Mouse (Mus musculus): Measurements from ENCODE around the gene H2-M10.6.
A peak's percentile ranks its signal among the peaks of the same experiment; 100 is the strongest.
"Not testable (repeated sequence)": the region's sequence is repeated elsewhere in the genome, so short reads cannot be mapped to it uniquely, and the experiment has no call there.

Gene H2-M10.6

DNA sequence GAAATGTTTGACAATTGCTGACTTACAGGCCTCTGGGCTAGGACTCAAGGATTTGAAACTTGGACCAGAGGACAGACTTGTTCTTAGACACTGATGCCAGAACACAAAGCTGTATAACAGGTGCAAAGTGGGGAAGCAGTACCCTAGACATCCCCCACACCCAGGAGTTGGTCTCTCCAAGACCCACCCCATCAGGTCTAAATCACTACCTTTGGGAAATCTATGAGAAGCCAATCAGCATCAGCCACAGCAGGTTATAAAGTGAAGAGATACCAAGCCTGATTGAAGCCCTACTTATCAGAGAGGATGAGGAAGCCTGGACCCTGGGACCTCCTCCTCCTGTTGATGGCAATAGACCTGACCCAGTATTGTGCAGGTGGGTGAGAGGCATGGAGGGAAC is at the start of gene H2-M10.6:
TSS of gene H2-M10.6 (plus strand) at position 301 of the 400 bp plus-strand sequence.
- DNase-seq (ENCODE audit: low spot score in 2 of 2): no peak

DNA sequence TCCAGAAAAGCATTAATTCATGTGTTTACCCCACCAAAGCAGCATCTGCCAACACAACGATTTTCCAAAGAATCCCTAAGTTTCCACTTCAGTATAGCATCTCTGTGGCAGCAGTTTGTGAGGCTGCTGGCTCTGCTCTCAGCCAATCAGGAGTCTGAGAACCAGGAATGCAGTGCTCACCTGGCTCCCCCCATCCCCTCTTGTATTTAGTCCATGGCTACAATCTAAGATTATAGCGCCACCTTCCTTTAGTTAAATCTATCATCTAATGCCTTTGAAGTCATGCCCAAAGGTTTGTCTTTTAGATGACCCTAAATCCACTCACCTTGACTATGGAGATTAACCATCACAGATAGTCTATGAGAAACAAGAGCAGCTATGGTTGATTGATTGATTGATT is 48.2 kb upstream of the H2-M10.6 start:
- no peak for DNase-seq (ENCODE audit: low spot score in 2 of 2)

DNA sequence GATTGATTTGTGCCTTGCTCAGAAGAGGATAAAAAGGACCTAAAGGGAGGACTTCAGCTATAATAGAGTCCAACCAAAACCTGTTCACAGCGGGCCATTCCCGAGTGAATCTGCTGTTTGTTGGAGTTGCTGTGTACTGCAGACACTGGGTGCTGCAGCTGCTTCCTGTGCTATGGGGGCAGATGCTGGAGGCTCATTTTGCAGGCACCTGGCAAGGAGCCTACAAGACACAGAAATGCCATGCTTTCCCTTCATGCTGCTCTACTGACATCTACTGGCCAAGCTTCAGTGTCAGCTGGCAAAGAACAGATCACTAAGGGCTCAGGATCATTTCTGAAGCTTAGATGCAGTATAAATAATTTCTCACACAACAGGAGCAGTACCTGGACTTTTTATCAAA is 47.7 kb upstream of the H2-M10.6 start:
- DNase-seq (ENCODE audit: low spot score in 2 of 2): not testable (repeated sequence)

DNA sequence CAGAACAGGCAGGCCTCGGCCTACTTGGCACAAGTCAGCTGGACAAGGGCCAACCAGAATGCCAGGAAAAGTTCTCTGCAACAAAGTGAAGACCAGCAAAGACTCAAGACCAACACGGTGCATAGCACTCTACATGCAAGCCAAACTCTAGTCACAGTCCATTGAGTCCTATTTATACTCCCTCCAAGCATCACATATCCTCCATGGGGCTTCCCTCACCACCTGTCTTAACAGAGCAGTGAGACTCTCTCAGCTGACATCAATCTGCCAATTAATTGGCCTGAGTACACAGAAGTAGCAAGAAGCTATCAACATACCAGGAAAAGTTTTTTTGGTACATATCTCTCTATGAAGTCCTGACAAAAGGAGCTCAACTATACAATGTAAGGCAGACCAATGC is 46.6 kb upstream of the H2-M10.6 start:
- DNase-seq (ENCODE audit: low spot score in 2 of 2): not testable (repeated sequence)

DNA sequence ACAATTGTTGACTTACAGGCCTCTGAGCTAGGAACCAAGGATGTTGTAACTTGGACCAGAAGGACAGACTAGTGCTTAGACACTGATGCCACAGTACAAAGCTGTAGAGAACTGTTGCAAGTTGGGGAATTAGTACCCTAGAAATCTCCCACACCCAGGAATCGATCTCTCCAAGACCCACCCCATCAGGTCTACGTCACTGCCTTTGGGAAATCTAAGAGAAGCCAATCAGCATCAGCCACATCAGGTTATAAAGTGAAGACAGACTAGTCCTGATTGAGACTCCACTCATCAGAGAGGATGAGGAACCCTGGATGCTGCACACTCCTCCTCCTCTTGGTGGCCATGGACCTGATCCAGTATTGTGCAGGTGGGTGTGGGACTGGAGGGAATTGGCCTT is 39.4 kb upstream of the H2-M10.6 start, which contains the start of gene H2-M10.5:
TSS of gene H2-M10.5 (plus strand) at position 301 of the 400 bp plus-strand sequence.
- DNase-seq (ENCODE audit: low spot score in 2 of 2): not testable (repeated sequence)

DNA sequence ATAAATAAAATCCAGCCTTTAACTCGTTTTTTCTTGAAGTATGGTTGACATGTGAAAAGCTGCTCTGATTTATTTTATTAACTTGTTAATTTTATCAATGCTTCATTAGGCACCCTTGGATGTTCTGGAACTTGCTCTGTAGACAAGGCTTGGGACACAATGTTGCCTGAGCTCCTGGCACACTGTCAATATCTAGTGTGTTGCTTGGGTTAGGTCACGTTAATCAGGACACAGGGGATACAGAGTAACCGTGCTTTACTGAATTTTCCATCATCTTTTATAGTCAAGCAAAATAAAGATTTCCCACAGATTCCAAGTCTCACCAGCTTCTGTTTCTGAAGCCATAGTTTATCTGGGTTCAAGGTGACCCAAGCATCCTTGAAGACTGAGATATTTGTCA is 30.4 kb upstream of the H2-M10.6 start:
- no peak for DNase-seq (ENCODE audit: low spot score in 2 of 2)

DNA sequence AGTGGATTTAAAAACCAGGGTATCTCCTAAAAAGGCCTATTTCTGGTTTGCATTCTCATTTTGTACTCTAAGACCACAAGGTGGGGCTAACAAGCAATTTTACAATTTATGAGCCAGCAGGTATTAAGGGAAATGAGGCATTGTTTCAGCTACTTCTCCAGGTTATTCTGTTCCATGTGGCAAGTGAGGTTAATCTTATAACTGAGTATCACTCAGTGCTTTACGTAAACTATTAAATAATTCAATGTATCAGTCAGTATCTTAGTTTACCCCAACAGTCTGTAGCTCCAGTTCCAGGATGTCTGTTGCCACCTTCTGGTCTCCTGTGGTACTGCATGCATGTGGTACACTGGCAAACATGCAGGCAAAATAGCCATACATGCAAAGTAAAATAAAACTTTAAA is 25.5 kb upstream of the H2-M10.6 start:
- not testable (repeated sequence) for DNase-seq (ENCODE audit: low spot score in 2 of 2)

DNA sequence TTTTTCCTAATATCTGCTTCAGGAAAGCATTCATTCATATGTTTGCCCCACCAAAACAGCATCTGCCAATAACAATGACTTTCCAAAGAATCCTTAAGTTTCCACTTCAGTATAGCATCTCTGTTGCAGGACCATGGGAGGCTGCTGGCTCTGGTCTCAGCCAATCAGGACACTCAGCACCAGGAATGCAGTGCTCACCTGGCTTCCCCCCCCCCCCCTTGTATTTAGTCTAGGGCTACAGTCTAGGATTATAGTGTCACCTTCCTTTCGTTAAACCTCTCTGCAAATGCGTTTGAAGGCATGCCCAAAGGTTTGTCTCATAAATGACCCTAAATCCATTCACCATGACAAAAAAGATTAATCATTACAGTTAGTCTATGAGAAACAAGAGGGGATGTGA is 23.6 kb upstream of the H2-M10.6 start:
- no peak for DNase-seq (ENCODE audit: low spot score in 2 of 2)

DNA sequence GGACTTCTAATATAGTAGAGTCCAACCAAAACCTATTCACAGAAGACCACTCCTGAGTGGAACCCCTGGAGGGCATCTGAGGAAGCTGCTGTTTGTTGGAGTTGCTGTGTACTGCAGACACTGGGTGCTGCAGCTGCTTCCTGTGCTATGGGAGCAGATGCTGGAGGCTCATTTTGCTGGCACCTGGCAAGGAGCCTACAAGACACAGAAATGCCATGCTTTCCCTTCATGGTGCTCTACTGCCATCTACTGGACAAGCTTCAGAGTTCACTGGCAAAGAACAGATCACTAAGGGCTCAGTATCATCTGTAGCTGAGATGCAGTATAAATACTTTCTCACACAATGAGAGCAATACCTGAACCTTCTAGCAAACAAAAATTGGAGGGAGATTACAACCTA is 23.2 kb upstream of the H2-M10.6 start:
- peak in 1 of 2 experiments; percentile 35 for DNase-seq (ENCODE audit: low spot score in 2 of 2)

DNA sequence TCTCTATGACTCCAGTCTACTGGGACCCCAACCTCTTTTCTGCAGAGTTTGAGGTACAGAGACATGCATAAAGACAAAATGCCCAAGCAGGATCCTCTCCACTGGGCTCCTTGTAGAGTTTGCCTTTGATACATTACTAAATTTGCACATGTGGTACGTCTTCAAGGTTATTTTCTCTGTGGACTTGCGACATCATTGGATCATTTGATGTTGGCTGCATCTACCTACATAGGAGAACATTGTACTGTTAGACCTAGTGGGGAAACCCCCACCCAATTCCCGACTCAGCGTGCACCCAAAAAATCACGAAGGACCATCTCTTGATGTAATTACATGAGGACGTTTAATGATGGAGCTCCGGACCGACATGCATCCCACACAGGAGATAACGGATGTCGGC is 12.5 kb upstream of the H2-M10.6 start:
- no peak for DNase-seq (ENCODE audit: low spot score in 2 of 2)

DNA sequence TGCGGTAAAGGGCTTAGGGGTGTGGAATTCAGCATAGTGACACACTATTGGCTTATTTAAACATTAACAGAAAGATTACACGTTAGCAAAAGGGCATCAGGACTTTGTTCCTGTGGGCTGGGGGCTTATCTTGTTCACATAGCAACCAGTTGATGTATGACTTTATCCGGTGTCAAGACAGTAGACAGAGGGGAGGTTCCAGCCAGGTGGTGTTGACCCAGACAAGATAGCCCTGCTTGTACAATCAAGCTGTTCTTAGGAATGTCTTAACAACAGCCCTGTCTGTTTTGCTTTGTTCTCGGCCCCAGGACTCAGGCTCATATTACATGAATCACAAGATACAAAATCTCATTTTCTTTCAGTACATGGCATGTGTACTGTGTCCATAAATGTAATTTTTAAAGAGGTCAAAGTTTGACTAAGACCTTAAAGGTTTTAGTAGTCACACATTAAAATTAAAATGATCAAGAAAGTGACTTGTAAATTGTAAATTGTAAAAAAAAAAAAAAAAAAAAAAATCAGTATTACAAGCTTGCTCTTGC is 12.0 kb upstream of the H2-M10.6 start:
- not testable (repeated sequence) for DNase-seq (ENCODE audit: low spot score in 2 of 2)

DNA sequence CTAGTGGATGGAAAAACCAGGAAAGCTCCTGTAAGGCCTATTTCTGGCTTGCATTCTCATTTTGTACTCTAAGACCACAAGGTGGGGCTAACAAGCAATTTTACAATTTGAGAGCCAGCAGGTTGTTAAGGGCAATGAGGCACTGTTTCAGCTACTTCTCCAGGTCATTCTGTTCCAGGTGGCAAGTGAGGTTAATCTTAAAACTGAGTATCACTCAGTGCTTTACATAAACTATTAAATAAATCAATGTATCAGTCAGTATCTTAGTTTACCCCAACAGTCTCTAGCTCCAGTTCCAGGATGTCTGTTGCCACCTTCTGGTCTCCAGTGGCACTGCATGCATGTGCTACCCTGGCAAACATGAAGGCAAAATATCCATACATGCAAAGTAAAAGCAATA is 12.0 kb downstream of the H2-M10.6 start:
- DNase-seq (ENCODE audit: low spot score in 2 of 2): peak; percentile 35 to 40

DNA sequence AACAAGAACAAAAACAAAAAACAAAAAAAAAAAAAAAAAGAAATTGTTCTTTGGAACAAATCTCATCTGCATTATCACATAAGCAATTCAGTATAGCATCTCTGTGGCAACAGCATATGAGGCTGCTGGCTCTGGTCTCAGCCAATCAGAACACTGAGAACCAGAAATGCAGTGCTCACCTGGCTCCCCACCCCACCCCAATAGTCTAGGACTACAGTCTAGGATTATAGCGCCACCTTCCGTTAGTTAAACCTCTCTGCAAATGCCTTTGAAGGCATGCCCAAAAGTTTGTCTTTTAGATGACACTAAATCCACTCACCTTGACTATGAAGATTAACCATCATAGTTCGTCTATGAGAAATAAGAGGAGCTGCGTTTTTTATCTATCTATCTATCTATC is 13.6 kb downstream of the H2-M10.6 start:
- no peak for DNase-seq (ENCODE audit: low spot score in 2 of 2)

DNA sequence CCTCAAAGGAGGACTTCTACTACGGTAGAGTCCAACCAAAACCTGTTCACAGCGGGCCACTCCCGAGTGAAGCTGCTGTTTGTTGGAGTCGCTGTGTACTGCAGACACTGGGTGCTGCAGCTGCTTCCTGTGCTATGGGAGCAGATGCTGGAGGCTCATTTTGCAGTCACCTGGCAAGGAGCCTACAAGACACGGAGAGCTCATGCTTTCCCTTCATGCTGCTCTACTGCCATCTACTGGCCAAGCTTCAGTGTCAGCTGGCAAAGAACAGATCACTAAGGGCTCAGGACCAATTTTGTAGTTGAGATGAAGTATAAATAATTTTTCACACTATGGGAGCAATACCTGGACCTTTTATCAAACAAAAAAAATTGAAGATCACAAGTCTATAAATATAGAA is 14.0 kb downstream of the H2-M10.6 start:
- DNase-seq (ENCODE audit: low spot score in 2 of 2): peak; percentile 48 to 75

DNA sequence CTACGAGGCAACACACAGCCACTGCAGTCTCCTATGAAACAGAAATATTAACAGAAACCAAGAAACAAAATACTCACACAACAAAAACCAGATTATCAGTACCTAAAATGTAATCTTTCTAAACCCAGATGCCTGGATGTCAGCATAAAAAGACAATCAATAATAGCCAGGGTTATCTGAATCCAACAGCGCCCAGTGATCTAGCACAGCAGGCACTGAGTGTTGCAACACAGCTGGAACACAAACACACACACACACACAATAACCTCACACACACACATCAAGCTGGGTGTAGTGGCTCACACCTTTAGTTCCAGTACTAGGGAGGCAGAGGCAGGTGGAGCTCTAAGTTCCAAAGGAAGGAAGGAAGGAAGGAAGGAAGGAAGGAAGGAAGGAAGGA is 16.5 kb downstream of the H2-M10.6 start:
- DNase-seq (ENCODE audit: low spot score in 2 of 2): no peak

DNA sequence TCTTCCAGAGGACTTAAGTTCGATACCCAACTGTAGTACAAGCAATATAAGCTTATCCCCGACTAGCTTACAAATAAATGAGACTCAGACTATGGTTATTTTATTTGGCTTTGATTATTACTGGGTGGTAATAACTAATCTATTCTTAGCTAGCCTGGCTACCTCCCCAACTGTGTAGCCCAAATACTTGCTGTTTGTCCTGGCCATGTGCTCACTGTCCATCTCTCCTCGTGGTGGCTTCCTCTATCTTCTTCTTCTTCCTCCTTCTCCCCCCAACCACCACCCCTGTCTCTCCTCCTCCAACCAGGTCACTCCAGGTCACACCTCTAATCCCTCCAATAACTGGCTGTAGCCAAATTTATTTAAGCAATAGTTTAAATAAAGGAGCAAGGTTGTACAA is 18.5 kb downstream of the H2-M10.6 start:
- DNase-seq (ENCODE audit: low spot score in 2 of 2): no peak

DNA sequence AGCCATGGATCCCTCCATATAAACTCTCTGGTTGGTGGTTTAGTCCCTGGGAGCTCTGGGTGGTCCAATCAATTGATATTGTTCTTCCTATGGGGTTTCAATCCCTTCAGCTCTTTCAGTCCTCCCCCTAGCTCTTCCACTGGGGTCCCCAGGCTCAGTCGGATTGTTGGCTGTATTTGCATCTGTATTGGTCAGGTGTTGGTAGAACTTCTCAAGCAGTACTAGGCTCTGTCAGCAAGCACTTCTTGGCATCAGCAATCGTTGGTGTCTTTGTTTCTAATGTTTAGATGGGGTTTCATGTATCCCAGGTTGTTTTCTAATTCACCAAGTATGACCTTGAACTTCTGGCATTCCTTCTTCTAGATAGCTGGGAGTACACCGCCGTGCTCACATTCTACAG is 20.7 kb downstream of the H2-M10.6 start:
- no peak for DNase-seq (ENCODE audit: low spot score in 2 of 2)

DNA sequence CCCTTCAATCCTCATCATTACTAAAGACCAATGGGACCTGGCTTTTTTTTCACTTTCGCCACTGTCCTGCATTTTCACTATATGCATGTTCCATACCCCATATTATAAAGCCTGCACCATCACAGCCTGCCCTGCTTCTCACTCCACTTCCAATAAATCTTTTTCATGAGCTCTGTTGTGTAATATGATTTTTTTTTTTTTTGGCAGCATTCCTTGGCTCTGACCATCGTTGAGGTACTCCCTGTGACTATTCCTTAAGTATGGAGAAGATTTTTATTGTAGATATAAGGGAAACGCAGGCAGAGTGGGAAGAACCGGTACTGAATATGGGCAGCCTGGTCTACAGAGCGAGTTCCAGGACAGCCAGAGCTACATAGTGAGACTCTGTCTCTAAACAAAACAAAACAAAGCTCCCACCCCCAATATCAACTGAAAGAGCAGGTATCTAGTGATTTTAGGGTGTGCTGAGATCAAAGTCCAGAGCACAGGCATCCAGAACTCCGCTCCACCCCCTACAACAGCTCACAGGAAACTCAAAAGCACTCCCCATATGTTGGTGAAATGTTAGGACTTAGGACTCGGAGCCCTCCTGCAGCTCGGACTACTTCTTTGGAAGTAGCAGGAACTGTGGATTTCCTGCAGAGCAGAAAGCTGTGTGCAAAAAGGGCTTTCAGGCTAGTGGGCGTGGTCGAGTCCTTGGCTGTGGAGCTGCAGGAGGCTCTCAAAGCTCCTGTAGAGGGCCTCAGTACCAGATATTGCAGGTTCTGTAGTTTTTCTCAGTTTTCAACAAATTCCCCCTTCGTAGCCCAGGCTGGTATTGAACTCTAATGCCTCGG is 23.8 kb downstream of the H2-M10.6 start:
- peak in 1 of 2 experiments; percentile 50 for DNase-seq (ENCODE audit: low spot score in 2 of 2)

DNA sequence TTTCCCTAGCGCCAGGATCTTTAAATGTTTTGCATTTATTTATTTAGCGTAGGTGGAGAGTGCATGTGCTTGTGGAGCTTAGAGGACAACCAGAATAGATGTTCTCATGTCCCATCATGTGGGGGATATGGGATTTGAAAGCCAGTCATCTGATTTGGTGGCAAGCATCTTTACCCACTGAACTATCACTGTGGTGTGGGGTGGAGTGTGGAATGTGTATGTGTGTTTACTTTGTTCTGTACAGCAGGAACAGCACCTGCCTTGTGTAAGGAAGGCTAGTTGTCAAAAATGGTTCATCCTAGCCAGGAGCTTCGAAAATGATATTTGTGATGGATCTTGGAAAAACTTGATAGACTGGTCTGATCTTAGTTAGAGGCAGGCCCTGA is 24.4 kb downstream of the H2-M10.6 start:
- no peak for DNase-seq (ENCODE audit: low spot score in 2 of 2)

DNA sequence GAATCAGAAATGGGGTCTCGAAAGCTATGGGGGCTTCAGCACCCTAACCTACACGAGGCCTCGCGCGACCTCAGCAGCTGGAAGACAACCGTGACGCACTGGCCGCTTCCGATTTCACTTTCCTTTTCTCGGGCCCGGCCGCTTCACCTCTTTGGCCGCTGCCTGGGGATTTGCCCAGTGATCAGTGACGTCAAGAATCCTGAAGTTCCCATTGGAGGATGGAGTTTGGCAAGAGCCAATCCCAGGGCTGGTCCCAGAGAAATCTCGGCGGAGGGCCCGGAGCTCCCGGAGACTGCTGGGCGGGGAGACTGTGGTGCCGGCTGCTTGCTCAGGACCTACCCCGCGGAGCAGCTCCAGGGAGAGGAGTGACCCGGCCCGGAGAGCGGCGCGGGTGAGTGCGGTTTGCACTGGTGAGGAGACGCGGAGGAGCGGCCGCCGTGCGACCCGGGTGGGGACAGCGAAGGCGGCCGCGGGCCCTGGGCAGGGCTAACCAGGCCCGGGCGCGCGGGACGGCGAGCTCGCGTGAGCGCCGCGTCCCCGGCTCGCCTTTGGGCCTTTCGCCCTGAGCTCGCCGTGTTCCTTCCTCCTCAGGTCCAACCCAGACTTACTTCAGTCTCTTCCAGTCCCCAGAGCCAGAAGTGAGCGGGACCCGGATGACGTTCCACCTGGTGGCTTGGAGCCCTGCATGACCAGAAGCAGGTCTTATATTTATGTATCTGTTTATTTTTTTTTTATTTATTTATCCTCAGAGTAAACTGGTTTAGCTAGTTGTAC is 25.1 kb downstream of the H2-M10.6 start, which contains the start of gene Trim26:
TSS of gene Trim26 (plus strand) at position 261 of the 774 bp plus-strand sequence.
- DNase-seq (ENCODE audit: low spot score in 2 of 2): peak; percentile 93 to 97

DNA sequence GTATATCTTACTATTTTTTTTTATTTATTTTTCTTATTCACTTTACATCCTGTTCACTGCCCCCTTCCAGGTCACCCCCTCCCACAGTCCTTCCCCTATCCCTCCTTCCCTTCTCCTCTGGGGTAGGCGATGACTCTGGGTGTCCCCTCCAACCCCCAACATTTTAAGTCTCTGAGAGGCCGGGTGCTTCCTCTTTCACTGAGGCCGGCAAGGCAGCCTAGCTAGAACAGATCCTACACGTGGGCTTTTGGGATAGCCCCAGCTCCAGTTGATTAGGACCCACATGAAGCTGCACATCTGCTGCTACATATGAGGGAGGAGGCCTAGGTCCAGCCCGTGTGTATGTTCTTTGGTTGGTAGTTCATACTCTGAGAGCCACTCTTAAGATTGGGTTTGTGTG is 27.0 kb downstream of the H2-M10.6 start:
- DNase-seq (ENCODE audit: low spot score in 2 of 2): no peak

DNA sequence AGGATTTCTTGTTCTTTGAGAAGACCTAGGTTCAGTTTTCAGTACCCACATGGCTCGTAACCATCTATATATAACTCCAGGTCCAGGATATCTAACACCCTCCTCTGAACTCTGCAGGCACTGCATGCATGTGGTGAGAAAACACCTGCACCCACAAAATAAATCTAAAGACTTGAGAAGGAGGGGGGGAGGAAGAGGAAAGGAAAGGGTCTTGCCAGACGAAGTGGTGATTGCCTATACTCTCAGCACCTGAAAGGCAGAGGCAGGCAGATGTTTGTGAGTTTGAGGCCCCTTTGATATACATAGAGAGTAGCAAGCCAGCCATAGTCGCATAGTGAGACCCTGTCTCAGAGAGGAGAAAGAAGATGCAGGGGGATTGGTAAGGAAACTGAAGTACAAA is 28.0 kb downstream of the H2-M10.6 start:
- DNase-seq (ENCODE audit: low spot score in 2 of 2): no peak
